Mouse (Mus musculus) forebrain, embryonic 11.5 days (tissue): ENCODE measurements around the gene Noxred1. TPM values are rescaled to one million over a fixed set of nuclear protein-coding genes. Genes with fewer than 3 reads are reported as not detected.

ENCODE experiments used
- ATAC-seq: fragments of 200-750 bp; cut with Nextera tagmentation; replicated peaks from 2 replicates; pipeline ENCODE4 v1.8.0; 2017; ENCODE audit warnings: moderate TSS enrichment; ENCODE audit not compliant: low FRiP score
- DNase-seq: peaks from one replicate; pipeline ENCODE4 v3.0.0-alpha.2; 2017; ENCODE audit warnings: low spot score
- H3K27ac ChIP-seq: fragments of 300-500 bp; sonication (generic); 2 replicates; pipeline ENCODE4 v1.5.1; 2014; ENCODE audit warnings: low read depth, low read length
- H3K27me3 ChIP-seq: fragments of 300-500 bp; sonication (generic); 2 replicates; pipeline ENCODE4 v1.6.1; 2014; ENCODE audit warnings: mild to moderate bottlenecking, low read length, mixed read lengths; ENCODE audit not compliant: control insufficient read depth, insufficient read depth
- H3K36me3 ChIP-seq: fragments of 300-500 bp; sonication (generic); 2 replicates; pipeline ENCODE4 v1.6.1; 2014; ENCODE audit warnings: mild to moderate bottlenecking, low read length, moderate library complexity, mixed read lengths; ENCODE audit not compliant: control insufficient read depth, insufficient read depth
- H3K4me1 ChIP-seq: fragments of 300-500 bp; sonication (generic); replicated peaks from 2 replicates; pipeline ENCODE4 v1.6.1; 2014; ENCODE audit warnings: low read length, mixed read lengths; ENCODE audit not compliant: control insufficient read depth, insufficient read depth
- H3K4me2 ChIP-seq: fragments of 300-500 bp; sonication (generic); 2 replicates; pipeline ENCODE4 v1.6.1; 2014; ENCODE audit warnings: low read depth, mild to moderate bottlenecking, low read length, moderate library complexity, mixed read lengths; ENCODE audit not compliant: severe bottlenecking
- H3K4me3 ChIP-seq: fragments of 300-500 bp; sonication (generic); 2 replicates; pipeline ENCODE4 v1.5.1; 2014; ENCODE audit warnings: low read depth, low read length
- H3K9ac ChIP-seq: fragments of 300-500 bp; sonication (generic); 2 replicates; pipeline ENCODE4 v1.6.1; 2014; ENCODE audit warnings: low read length
- H3K9me3 ChIP-seq: fragments of 300-500 bp; sonication (generic); 2 replicates; pipeline ENCODE4 v1.6.1; 2016; ENCODE audit warnings: low read length, mixed read lengths; ENCODE audit not compliant: control insufficient read depth
- WGBS: fragments of 180-500 bp; shearing (Covaris S2); extraction: QIAGEN DNeasy Blood & Tissue Kit; methylation state at CpG from one replicate; pipeline ENCODE4 v1.1.7; 2014; 5-methylcytosine and 5-hydroxymethylcytosine counted together
- polyA plus RNA-seq: library from polyadenylated mRNA; unstranded; fragments of >200 nt; fragmentation: Nextera tagmentation; extraction: Ambion mirVana; gene quantifications from 2 replicates; pipeline ENCODE4 v1.2.1, GENCODE M21; 2014

The Noxred1 gene
- polyA plus RNA-seq, 1 experiment from 2014 or later, result 1.1 TPM

DNA sequence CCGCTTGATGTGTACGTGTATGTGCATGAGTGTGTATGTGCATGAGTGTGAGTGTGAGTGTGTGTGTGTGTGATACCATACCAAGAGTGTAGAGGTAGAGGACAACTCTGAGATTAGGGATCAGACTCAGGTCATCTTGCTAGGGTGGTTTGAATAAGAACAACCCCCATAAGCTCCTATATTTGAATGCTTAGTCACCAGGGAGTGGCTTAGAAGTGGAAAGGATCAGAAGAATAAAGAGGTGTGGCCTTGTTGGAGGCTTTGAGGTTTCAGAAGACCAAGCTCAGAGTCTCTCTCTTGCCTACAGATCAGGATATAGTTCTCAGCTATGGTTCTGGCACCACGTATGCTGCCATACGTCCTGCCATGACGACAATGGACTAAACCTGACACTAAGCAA lies 18.1 kb upstream of the Noxred1 start:
- no peak overlapping the region for H3K4me2 ChIP-seq
- H3K9ac ChIP-seq, result no peak overlapping the region
- no peaks in the 10 kb centered on the region for H3K27me3 ChIP-seq
- 92% methylated on average over 5 of the region's 5 CpGs for WGBS
- DNase-seq (no peak), ATAC-seq (no peak)
- peaks cover 15% of the 10 kb centered on the region for H3K36me3 ChIP-seq
- no peaks in the 10 kb centered on the region for H3K9me3 ChIP-seq
- H3K4me3 ChIP-seq, result no peak overlapping the region
- H3K4me1 ChIP-seq, result no peaks in the 10 kb centered on the region
- no peak overlapping the region for H3K27ac ChIP-seq

DNA sequence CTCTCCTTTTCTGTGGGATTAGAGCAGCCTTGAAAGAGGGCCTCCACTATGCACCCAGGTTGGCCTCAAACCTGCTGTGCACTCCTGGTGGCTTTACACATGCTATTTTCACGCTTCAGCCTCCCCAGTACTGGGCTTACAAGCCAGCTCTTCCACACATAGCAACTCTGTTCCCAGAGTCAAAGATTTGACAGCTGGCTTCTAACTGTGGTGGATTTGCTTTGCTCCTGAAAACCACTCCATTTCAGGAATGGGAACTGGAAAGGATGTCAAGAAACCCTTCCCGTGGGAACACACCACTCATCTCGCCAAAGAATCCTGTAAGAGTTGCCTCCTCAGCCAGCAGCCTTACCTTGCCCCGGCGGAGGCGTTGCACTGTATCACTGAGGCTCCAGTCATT lies 15.3 kb upstream of the Noxred1 start:
- no peak overlapping the region for H3K9ac ChIP-seq
- no peak overlapping the region for H3K27ac ChIP-seq
- peaks cover 10% of the 10 kb centered on the region for H3K36me3 ChIP-seq
- no peak overlapping the region for H3K4me2 ChIP-seq
- ATAC-seq (no peak), DNase-seq (no peak)
- H3K27me3 ChIP-seq, result no peaks in the 10 kb centered on the region
- H3K9me3 ChIP-seq, result no peaks in the 10 kb centered on the region
- no peaks in the 10 kb centered on the region for H3K4me1 ChIP-seq
- WGBS, result 94% methylated on average over 6 of the region's 6 CpGs
- H3K4me3 ChIP-seq, result no peak overlapping the region

DNA sequence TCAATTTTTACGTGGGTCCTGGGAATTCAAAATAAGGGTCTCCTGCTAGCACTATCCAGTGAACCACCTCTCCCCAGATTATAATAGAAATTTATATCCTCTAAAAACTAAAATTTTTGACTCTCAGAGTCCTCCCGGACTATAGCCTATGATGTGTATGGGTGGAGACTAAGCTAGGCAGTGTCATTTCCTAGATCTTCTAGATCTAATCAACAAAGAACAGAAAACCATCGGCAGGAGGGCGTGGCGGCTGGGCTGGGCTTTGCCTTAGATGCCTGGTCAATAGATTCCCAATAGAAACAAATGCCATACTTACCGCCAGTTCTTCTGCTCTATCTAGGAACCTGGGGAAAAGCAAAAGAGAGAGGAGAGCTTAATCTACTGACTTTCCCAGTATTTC lies 11.6 kb upstream of the Noxred1 start:
- no peaks in the 10 kb centered on the region for H3K9me3 ChIP-seq
- no peak for ATAC-seq
- DNase-seq, result no peak
- peaks cover 8% of the 10 kb centered on the region; the same call in 1 of the 2 replicates for H3K36me3 ChIP-seq
- no peaks in the 10 kb centered on the region for H3K27me3 ChIP-seq
- WGBS, result 92% methylated on average over 6 of the region's 6 CpGs
- no peak overlapping the region for H3K4me3 ChIP-seq
- no peaks in the 10 kb centered on the region for H3K4me1 ChIP-seq
- H3K9ac ChIP-seq, result no peak overlapping the region
- H3K4me2 ChIP-seq, result no peak overlapping the region
- H3K27ac ChIP-seq, result no peak overlapping the region

DNA sequence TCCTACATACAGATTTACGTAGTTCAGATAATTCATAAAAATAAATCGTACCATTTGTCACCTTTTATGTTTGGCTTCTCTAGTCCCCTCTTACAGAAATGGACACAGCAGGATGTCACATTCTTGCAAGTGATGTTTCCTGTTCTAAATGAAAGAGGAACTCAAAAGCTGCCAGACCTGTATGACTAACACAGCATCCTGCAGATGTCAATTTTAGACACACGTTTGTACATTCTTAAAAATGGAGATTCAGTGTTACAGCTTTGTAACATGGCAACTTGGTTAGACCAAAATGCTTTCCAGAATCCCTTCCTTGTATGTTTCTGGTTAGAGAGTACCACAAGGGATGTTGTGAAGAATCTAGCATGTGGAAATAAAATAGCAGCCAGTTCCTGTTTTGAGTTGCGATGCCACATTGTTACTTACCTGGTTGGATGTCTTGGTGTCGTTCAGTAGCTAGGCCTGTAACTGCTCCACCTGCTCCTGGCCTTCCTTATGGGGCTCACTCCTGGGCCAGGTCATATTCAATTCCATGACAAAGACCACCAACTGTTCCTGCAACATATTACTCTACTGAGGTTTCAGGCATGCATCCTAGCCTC lies 1.5 kb downstream of the Noxred1 start:
- H3K27me3 ChIP-seq, result no peaks in the 10 kb centered on the region
- no peak for ATAC-seq

DNA sequence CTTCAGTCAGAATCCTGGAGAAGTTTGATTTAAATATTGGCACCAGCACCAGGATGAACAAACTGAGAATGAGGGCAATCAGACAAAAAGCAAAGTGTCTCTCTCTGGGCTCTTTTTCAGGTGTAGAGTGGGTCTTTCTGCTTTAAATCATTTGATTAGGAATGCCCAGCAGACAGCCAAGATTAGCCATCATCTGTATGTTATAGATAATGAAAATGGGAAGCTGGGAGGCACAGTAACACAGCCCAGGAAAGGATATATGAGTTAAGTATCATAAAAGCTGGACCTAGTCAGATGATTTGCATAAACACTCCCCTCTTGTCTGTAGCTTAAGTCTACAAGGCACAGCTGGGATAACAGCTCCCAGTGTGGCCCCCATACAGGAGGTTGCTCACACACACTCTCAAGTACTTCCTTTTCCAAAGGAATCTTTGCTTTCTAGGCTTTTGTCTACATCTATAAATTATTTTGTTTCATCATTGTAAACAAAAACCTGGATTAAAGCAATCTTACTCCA lies 8.1 kb downstream of the Noxred1 start:
- Histone ChIP-seq H3K9ac (no peak overlapping the region), H3K9me3 (no peaks in the 10 kb centered on the region), H3K4me3 (no peak overlapping the region), H3K4me2 (no peak overlapping the region), H3K27me3 (no peaks in the 10 kb centered on the region), H3K27ac (no peak overlapping the region), H3K4me1 (no peaks in the 10 kb centered on the region), H3K36me3 (no peaks in the 10 kb centered on the region)
- DNase-seq, result no peak
- ATAC-seq, result no peak

More for the DNA sequence above, 1.5 kb downstream of the Noxred1 start:
- no peaks in the 10 kb centered on the region for H3K9me3 ChIP-seq
- H3K4me2 ChIP-seq, result no peak overlapping the region
- H3K27ac ChIP-seq, result no peak overlapping the region
- H3K4me1 ChIP-seq, result no peaks in the 10 kb centered on the region
- no peak overlapping the region for H3K4me3 ChIP-seq
- 86% methylated on average over 5 of the region's 5 CpGs for WGBS
- no peak for DNase-seq
- peaks cover 7% of the 10 kb centered on the region; the same call in 1 of the 2 replicates for H3K36me3 ChIP-seq
- H3K9ac ChIP-seq, result no peak overlapping the region

DNA sequence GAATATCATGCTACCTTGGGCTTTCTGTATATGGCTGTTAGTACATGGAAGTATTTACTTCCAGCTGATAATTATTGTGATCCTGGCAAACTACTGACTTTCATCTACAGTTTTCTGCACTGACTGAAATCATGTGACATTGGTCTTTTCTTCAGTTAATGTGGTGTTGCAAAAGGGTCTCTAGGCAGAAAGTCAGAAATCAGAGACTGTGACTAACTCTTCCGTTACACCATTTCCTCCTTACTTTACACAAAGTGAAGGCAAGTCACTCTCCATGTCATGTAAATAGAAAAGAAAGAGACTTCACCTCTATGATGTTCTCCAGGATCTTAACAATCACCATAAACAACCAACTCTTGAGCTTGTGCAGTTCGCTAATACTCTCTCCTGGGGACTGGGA lies 8.9 kb downstream of the Noxred1 start:
- Histone ChIP-seq H3K27me3 (no peaks in the 10 kb centered on the region), H3K36me3 (no peaks in the 10 kb centered on the region), H3K9ac (no peak overlapping the region), H3K4me2 (no peak overlapping the region), H3K4me3 (no peak overlapping the region), H3K27ac (no peak overlapping the region), H3K4me1 (no peaks in the 10 kb centered on the region), H3K9me3 (no peaks in the 10 kb centered on the region)
- no peak for ATAC-seq
- no peak for DNase-seq
- 95% methylated on average over 2 of the region's 2 CpGs for WGBS

DNA sequence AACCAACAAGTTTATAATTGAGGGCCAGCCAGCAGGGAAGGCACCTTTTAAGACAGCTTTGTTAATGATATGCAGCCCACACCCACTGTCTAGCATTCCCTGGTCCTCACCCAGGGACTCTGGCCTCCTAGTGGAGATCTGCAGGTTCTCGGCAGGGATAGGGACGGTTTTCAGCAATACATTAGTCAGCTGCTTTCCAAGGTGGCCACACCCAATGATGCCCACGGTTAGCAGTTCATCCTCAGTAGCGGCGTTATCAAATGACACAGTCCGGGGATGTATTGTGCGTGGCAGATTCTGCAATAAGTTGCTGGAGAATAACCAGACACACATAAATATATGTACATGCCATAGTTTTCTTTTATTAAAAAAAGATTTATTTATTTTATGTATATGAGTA lies 11.7 kb downstream of the Noxred1 start:
- Histone ChIP-seq H3K9me3 (no peaks in the 10 kb centered on the region), H3K9ac (no peak overlapping the region), H3K4me1 (no peaks in the 10 kb centered on the region), H3K27me3 (no peaks in the 10 kb centered on the region), H3K4me2 (no peak overlapping the region), H3K27ac (no peak overlapping the region), H3K4me3 (no peak overlapping the region), H3K36me3 (no peaks in the 10 kb centered on the region)
- WGBS, result 79% methylated on average over 7 of the region's 7 CpGs
- ATAC-seq (no peak), DNase-seq (no peak)

DNA sequence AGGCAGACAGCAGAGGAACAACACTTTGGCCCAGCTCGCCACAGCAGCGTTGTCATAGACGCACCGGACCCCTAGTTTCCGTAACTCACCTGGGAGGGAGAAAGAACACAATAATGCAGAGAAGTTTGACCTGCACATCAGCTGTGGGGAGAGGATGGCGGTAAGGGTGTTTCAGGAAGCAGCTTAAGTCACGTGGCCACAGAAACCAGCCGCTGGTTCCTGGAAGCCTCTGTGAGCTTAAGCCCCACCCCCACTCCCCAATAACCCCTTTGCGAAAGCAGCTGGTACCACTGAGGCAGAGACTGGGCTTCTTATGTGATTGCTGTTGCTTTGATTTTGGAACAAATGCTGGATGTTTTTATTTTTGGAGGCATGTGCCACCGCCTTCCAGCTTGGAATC lies 13.6 kb downstream of the Noxred1 start:
- WGBS, result 71% methylated on average over 10 of the region's 10 CpGs
- H3K4me2 ChIP-seq, result no peak overlapping the region
- no peaks in the 10 kb centered on the region for H3K4me1 ChIP-seq
- H3K9ac ChIP-seq, result no peak overlapping the region
- no peak overlapping the region for H3K27ac ChIP-seq
- no peaks in the 10 kb centered on the region for H3K9me3 ChIP-seq
- H3K27me3 ChIP-seq, result no peaks in the 10 kb centered on the region
- ATAC-seq (no peak), DNase-seq (no peak)
- H3K36me3 ChIP-seq, result no peaks in the 10 kb centered on the region
- no peak overlapping the region for H3K4me3 ChIP-seq

DNA sequence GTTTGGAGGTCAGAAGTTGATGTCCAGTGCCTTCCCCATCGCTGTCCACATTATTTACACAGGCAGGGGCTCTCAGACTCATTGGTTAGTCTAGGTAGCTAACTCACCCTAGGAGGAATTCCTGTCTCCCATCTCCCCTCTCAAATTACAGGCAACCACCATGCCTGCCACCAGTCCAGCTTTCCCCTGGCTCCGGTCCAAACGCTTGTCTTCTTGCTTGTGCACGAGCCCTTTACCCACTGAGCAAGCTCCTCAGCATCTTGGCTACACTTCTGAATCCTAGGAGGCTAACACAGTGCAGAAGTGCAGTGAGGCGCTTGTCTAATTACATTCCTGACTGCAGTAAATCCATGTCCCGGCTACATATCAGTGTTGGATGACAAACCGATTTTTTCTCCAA lies 19.2 kb downstream of the Noxred1 start:
- Histone ChIP-seq H3K27me3 (no peaks in the 10 kb centered on the region), H3K36me3 (no peaks in the 10 kb centered on the region), H3K4me3 (no peak overlapping the region), H3K9me3 (no peaks in the 10 kb centered on the region), H3K4me1 (no peaks in the 10 kb centered on the region), H3K9ac (no peak overlapping the region), H3K4me2 (no peak overlapping the region), H3K27ac (no peak overlapping the region)
- no peak for ATAC-seq
- 81% methylated on average over 7 of the region's 7 CpGs for WGBS
- no peak for DNase-seq
